Mouse (Mus musculus) kidney, postnatal 25 days (tissue): ENCODE results near the gene Aplp2.
"Not testable (repeated sequence)": the region's sequence is repeated elsewhere in the genome, so short reads cannot be mapped to it uniquely, and the experiment has no call there.

Experiments used
- DNase-seq, 2 experiments: peaks; one replicate each; pipeline ENCODE4 v3.0.0; 2021; ENCODE audit warnings: mixed read lengths in 2 of 2

The Aplp2 gene

GRCm38 (mm10) chr9:31176379-31177130, 35.1 kb downstream of the Aplp2 start:
- peak; percentile 79 to 85 for DNase-seq

- DNase-seq: no peak
Measured at GRCm38 (mm10) chr9:31175978-31176377, 35.6 kb downstream of the Aplp2 start.

GRCm38 (mm10) chr9:31175346-31175745, 36.3 kb downstream of the Aplp2 start:
- DNase-seq: no peak

GRCm38 (mm10) chr9:31168356-31169093, 43.1 kb downstream of the Aplp2 start:
- DNase-seq: no peak

- no peak for DNase-seq
Measured at GRCm38 (mm10) chr9:31167305-31167704, 44.3 kb downstream of the Aplp2 start.

- DNase-seq: not testable (repeated sequence)
Measured at GRCm38 (mm10) chr9:31165505-31165904, 46.1 kb downstream of the Aplp2 start.

- DNase-seq: no peak
Measured at GRCm38 (mm10) chr9:31163327-31163726, 48.3 kb downstream of the Aplp2 start.

- no peak for DNase-seq
Measured at GRCm38 (mm10) chr9:31162911-31163310, 48.7 kb downstream of the Aplp2 start.

GRCm38 (mm10) chr9:31159910-31160309, 51.7 kb downstream of the Aplp2 start:
- peak in 1 of 2 experiments; percentile 50 for DNase-seq

- no peak for DNase-seq
Measured at GRCm38 (mm10) chr9:31156594-31156993, 55.0 kb downstream of the Aplp2 start.

- DNase-seq: no peak
Measured at GRCm38 (mm10) chr9:31151050-31151449, 60.6 kb downstream of the Aplp2 start.

GRCm38 (mm10) chr9:31148135-31148534, 63.5 kb downstream of the Aplp2 start:
- DNase-seq: no peak

- DNase-seq: peak; percentile 29 to 55
Measured at GRCm38 (mm10) chr9:31145272-31145925, 66.2 kb downstream of the Aplp2 start.

GRCm38 (mm10) chr9:31142924-31143323, 68.7 kb downstream of the Aplp2 start:
- no peak for DNase-seq

- no peak for DNase-seq
Measured at GRCm38 (mm10) chr9:31133131-31133530, 78.5 kb downstream of the Aplp2 start.

- DNase-seq: peak; percentile 84 to 91
Measured at GRCm38 (mm10) chr9:31131205-31131968, 80.2 kb downstream of the Aplp2 start, which contains the start of gene St14. Gene St14 (minus strand): TSS chr9:31131853.

GRCm38 (mm10) chr9:31130357-31131204, 81.0 kb downstream of the Aplp2 start:
- DNase-seq: no peak

- DNase-seq: no peak
Measured at GRCm38 (mm10) chr9:31129956-31130355, 81.7 kb downstream of the Aplp2 start.

- DNase-seq: peak; percentile 52 to 75
Measured at GRCm38 (mm10) chr9:31127876-31128465, 83.6 kb downstream of the Aplp2 start.

- no peak for DNase-seq
Measured at GRCm38 (mm10) chr9:31126079-31126478, 85.5 kb downstream of the Aplp2 start.

GRCm38 (mm10) chr9:31122464-31123030, 89.1 kb downstream of the Aplp2 start:
- DNase-seq: no peak
